Mouse (Mus musculus) lung, adult 2 months (tissue): ENCODE measurements around the gene Gm5089.

Experiments
- CTCF ChIP-seq: fragments of 200-500 bp; IDR thresholded peaks from 2 replicates; pipeline ENCODE4 v1.5.1; 2011; ENCODE audit warnings: mild to moderate bottlenecking, low read length, control low read depth; ENCODE audit not compliant: insufficient read depth
- POLR2A ChIP-seq: fragments of 200-500 bp; IDR thresholded peaks from 2 replicates; pipeline ENCODE4 v1.6.1; 2011; ENCODE audit warnings: low read depth, mild to moderate bottlenecking, control low read depth, low read length, borderline replicate concordance; ENCODE audit errors: extremely low read depth

- TF ChIP-seq CTCF (no peak), POLR2A (no peak)
Measured at GRCm38 (mm10) chr14:122472647-122473046, 21.7 kb upstream of the Gm5089 start.
